Mouse (Mus musculus) G1E (cell line): ENCODE measurements at regions not wholly inside any gene's neighbourhood (a gene's known extent, or its start where the extent isn't known, plus 50 kb on each side); places are given as distances from the start of the nearest gene placed in this dataset.

Experiments
- ATAC-seq: 2 replicates; pipeline ENCODE4 v1.8.0; 2016; ENCODE audit warnings: mild to moderate bottlenecking; ENCODE audit not compliant: insufficient number of reproducible peaks, poor library complexity, low FRiP score, severe bottlenecking; ENCODE audit errors: extremely low read depth
- DNase-seq: peaks from one replicate; pipeline ENCODE4 v3.0.0; 2012; ENCODE audit warnings: low spot score
- H3K27me3 ChIP-seq: 2 replicates; pipeline ENCODE4 v1.6.1; 2012; ENCODE audit warnings: mild to moderate bottlenecking, low read length, inconsistent platforms; ENCODE audit not compliant: insufficient read depth
- H3K36me3 ChIP-seq: replicated peaks from 2 replicates; pipeline ENCODE3; 2012; ENCODE audit warnings: mild to moderate bottlenecking, inconsistent platforms
- H3K4me1 ChIP-seq: 2 replicates; pipeline ENCODE4 v1.6.1; 2012; ENCODE audit warnings: low read depth, low read length, inconsistent platforms, mixed read lengths; ENCODE audit not compliant: insufficient read depth
- H3K4me3 ChIP-seq: 2 replicates; pipeline ENCODE4 v1.5.1; 2012; ENCODE audit warnings: low read depth, mild to moderate bottlenecking, inconsistent platforms, low read length, moderate library complexity, mixed read lengths
- H3K9me3 ChIP-seq: replicated peaks from 2 replicates; pipeline ENCODE4 v1.6.1; 2012; ENCODE audit warnings: inconsistent platforms
- CTCF ChIP-seq: IDR thresholded peaks from 2 replicates; pipeline ENCODE4 v1.5.1; 2012; ENCODE audit warnings: low read depth, low read length, inconsistent platforms, mixed read lengths
- GATA1 ChIP-seq: IDR thresholded peaks from 2 replicates; pipeline ENCODE4 v1.6.1; 2012; ENCODE audit warnings: borderline replicate concordance, low read length, inconsistent platforms, mixed read lengths
- GATA2 ChIP-seq: IDR thresholded peaks from 2 replicates; pipeline ENCODE4 v1.6.1; 2012; ENCODE audit warnings: low read depth, low read length, inconsistent platforms, borderline replicate concordance
- POLR2AphosphoS5 ChIP-seq: IDR thresholded peaks from 2 replicates; pipeline ENCODE4 v1.6.1; 2012; ENCODE audit warnings: low read depth, low read length, inconsistent platforms; ENCODE audit not compliant: insufficient replicate concordance
- TAL1 ChIP-seq: conservative IDR thresholded peaks from 2 replicates; pipeline ENCODE4 v1.6.1; 2012; ENCODE audit warnings: low read depth, low read length, inconsistent platforms, mixed read lengths

- Histone ChIP-seq H3K4me1 (peaks cover 4% of the 10 kb centered on the region), H3K4me3 (no peak overlapping the region), H3K27me3 (no peaks in the 10 kb centered on the region), H3K9me3 (no peaks in the 10 kb centered on the region), H3K36me3 (no peaks in the 10 kb centered on the region)
- no peak for DNase-seq
- TF ChIP-seq POLR2AphosphoS5 (no peak), TAL1 (no peak), GATA1 (no peak), GATA2 (no peak), CTCF (no peak)
- peak; percentile 40; the same call in 1 of the 2 replicates for ATAC-seq
These were observed 3230.3 kb downstream of the 9330182O14Rik start for GRCm38 (mm10) chr15:43364496-43364895.

GRCm38 (mm10) chr15:43373072-43373471, 3238.9 kb downstream of the 9330182O14Rik start:
- ATAC-seq (no peak), DNase-seq (no peak)
- Histone ChIP-seq H3K9me3 (no peaks in the 10 kb centered on the region), H3K36me3 (no peaks in the 10 kb centered on the region), H3K27me3 (no peaks in the 10 kb centered on the region), H3K4me3 (no peak overlapping the region), H3K4me1 (no peaks in the 10 kb centered on the region)
- TF ChIP-seq TAL1 (no peak), CTCF (no peak), GATA2 (no peak), POLR2AphosphoS5 (no peak), GATA1 (no peak)

GRCm38 (mm10) chr15:43382405-43382804, 3248.2 kb downstream of the 9330182O14Rik start:
- Histone ChIP-seq H3K27me3 (no peaks in the 10 kb centered on the region), H3K9me3 (no peaks in the 10 kb centered on the region), H3K4me3 (no peak overlapping the region), H3K36me3 (no peaks in the 10 kb centered on the region), H3K4me1 (peaks cover 2% of the 10 kb centered on the region; the same call in 1 of the 2 replicates)
- DNase-seq (no peak), ATAC-seq (no peak)
- TF ChIP-seq CTCF: no peak
- TF ChIP-seq GATA2: no peak
- TF ChIP-seq GATA1: no peak
- no peak for TF ChIP-seq POLR2AphosphoS5
- TF ChIP-seq TAL1: no peak

GRCm38 (mm10) chr15:43399821-43400220, 3265.7 kb downstream of the 9330182O14Rik start:
- TF ChIP-seq GATA2 (no peak), POLR2AphosphoS5 (no peak), TAL1 (no peak), GATA1 (no peak), CTCF (no peak)
- Histone ChIP-seq H3K4me1 (no peaks in the 10 kb centered on the region; the same call in 1 of the 2 replicates), H3K36me3 (no peaks in the 10 kb centered on the region), H3K9me3 (no peaks in the 10 kb centered on the region), H3K27me3 (no peaks in the 10 kb centered on the region), H3K4me3 (no peak overlapping the region)
- DNase-seq (no peak), ATAC-seq (no peak)

GRCm38 (mm10) chr15:43403585-43403984, 3269.4 kb downstream of the 9330182O14Rik start:
- no peaks in the 10 kb centered on the region for H3K9me3 ChIP-seq
- H3K4me3 ChIP-seq: no peak overlapping the region
- no peak for ATAC-seq
- no peaks in the 10 kb centered on the region for H3K36me3 ChIP-seq
- no peaks in the 10 kb centered on the region for H3K27me3 ChIP-seq
- DNase-seq: no peak
- no peak for TF ChIP-seq CTCF
- no peak for TF ChIP-seq TAL1
- no peak for TF ChIP-seq GATA2
- no peak for TF ChIP-seq GATA1
- no peak for TF ChIP-seq POLR2AphosphoS5
- no peaks in the 10 kb centered on the region for H3K4me1 ChIP-seq
